Mouse (Mus musculus) adrenal gland, adult 8-10 months (tissue): ENCODE measurements around the gene Tppp. TPM values are rescaled to one million over a fixed set of nuclear protein-coding genes. Genes with fewer than 3 reads are reported as not detected.

Source experiments
- total RNA-seq, 4 experiments: library from RNA; stranded (reverse); gene quantifications; 2 replicates each; pipeline ENCODE4 v1.2.4; 2022

Tppp gene
- total RNA-seq, 4 experiments from 2014 or later = 8.2 to 16.4 (median 14.6) TPM

Other genes with a start within 250 kb of the Tppp start
- gene Nkd2, start 161.8 kb upstream of the Tppp start, total RNA-seq = 1 to 10 TPM; 2.5 to 3.7 (median 2.7) TPM
- 1 to 10 TPM in 3 of 4 experiments, under 1 TPM in 1; 0.87 to 1.6 (median 1.2) TPM for gene Trip13, start 71.6 kb upstream of the Tppp start, total RNA-seq
- 10 to 100 TPM; 29.7 to 53.5 (median 41.0) TPM for gene Brd9, start 71.6 kb upstream of the Tppp start, total RNA-seq
- gene Zdhhc11, start 45.6 kb upstream of the Tppp start, total RNA-seq = not detected
- gene Cep72, start 52.9 kb downstream of the Tppp start, total RNA-seq = 10 to 100 TPM in 1 of 4 experiments, 1 to 10 TPM in 3; 3.9 to 11.5 (median 7.5) TPM
- 1 to 10 TPM in 1 of 4 experiments, under 1 TPM in 3; 0.40 to 1.1 (median 0.56) TPM for gene Slc9a3, start 112.0 kb downstream of the Tppp start, total RNA-seq
- 10 to 100 TPM; 63.0 to 79.3 (median 72.3) TPM for gene Exoc3, start 199.3 kb downstream of the Tppp start, total RNA-seq